Mouse (Mus musculus): ENCODE results near the gene Gjc3. TPM values are rescaled to one million over a fixed set of nuclear protein-coding genes. Genes with fewer than 3 reads are reported as not detected.
A peak's percentile ranks its signal among the peaks of the same experiment; 100 is the strongest.
"Not testable (repeated sequence)": the region's sequence is repeated elsewhere in the genome, so short reads cannot be mapped to it uniquely, and the experiment has no call there.

Gjc3 gene
- total RNA-seq (2015) (not detected in 2 replicates), total RNA-seq (2017) (not detected in 2 replicates)

- no peak for ATAC-seq (replicated peaks; ENCODE audit: poor library complexity)
Measured at GRCm38 (mm10) chr5:137962945-137963344, at the start of gene Gjc3. TSS of gene Gjc3 (minus strand) at chr5:137963098.

- ATAC-seq (replicated peaks; ENCODE audit: poor library complexity) = no peak
Measured at GRCm38 (mm10) chr5:138012382-138012781, 49.5 kb upstream of the Gjc3 start.

- no peak for ATAC-seq (replicated peaks; ENCODE audit: poor library complexity)
Measured at GRCm38 (mm10) chr5:138009437-138009836, 46.5 kb upstream of the Gjc3 start.

GRCm38 (mm10) chr5:137986351-137986750, 23.5 kb upstream of the Gjc3 start:
- no peak for ATAC-seq (replicated peaks; ENCODE audit: poor library complexity)

- ATAC-seq (replicated peaks; ENCODE audit: poor library complexity) = no peak
Measured at GRCm38 (mm10) chr5:137981300-137981699, 18.4 kb upstream of the Gjc3 start, which contains the start of gene Azgp1. TSS of gene Azgp1 (plus strand) at chr5:137981520.

- no peak for ATAC-seq (replicated peaks; ENCODE audit: poor library complexity)
Measured at GRCm38 (mm10) chr5:137979081-137979480, 16.2 kb upstream of the Gjc3 start.

- ATAC-seq (replicated peaks; ENCODE audit: poor library complexity) = no peak
Measured at GRCm38 (mm10) chr5:137977291-137977690, 14.4 kb upstream of the Gjc3 start.

- no peak for ATAC-seq (replicated peaks; ENCODE audit: poor library complexity)
Measured at GRCm38 (mm10) chr5:137975434-137975833, 12.5 kb upstream of the Gjc3 start.

- ATAC-seq (replicated peaks; ENCODE audit: poor library complexity) = no peak
Measured at GRCm38 (mm10) chr5:137974724-137975123, 11.8 kb upstream of the Gjc3 start.

- ATAC-seq (replicated peaks; ENCODE audit: poor library complexity) = peak; percentile 44; the same call in 1 of the 2 replicates
Measured at GRCm38 (mm10) chr5:137973738-137974137, 10.8 kb upstream of the Gjc3 start.

- ATAC-seq (replicated peaks; ENCODE audit: poor library complexity) = peak; percentile 50; the same call in 1 of the 2 replicates
Measured at GRCm38 (mm10) chr5:137973161-137973560, 10.3 kb upstream of the Gjc3 start.

GRCm38 (mm10) chr5:137966492-137966891, 3.6 kb upstream of the Gjc3 start:
- ATAC-seq (replicated peaks; ENCODE audit: poor library complexity) = no peak

GRCm38 (mm10) chr5:137956404-137956803, 6.5 kb downstream of the Gjc3 start:
- no peak for ATAC-seq (replicated peaks; ENCODE audit: poor library complexity)

- ATAC-seq (replicated peaks; ENCODE audit: poor library complexity) = no peak
Measured at GRCm38 (mm10) chr5:137951218-137951617, 11.7 kb downstream of the Gjc3 start.

- ATAC-seq (replicated peaks; ENCODE audit: poor library complexity) = no peak
Measured at GRCm38 (mm10) chr5:137947303-137947702, 15.6 kb downstream of the Gjc3 start.

GRCm38 (mm10) chr5:137943133-137943532, 19.8 kb downstream of the Gjc3 start:
- ATAC-seq (replicated peaks; ENCODE audit: poor library complexity) = no peak

- ATAC-seq (replicated peaks; ENCODE audit: poor library complexity) = no peak
Measured at GRCm38 (mm10) chr5:137940948-137941347, 21.9 kb downstream of the Gjc3 start.

GRCm38 (mm10) chr5:137937238-137937637, 25.7 kb downstream of the Gjc3 start:
- ATAC-seq (replicated peaks; ENCODE audit: poor library complexity) = 0 out of 2 replicates have a peak, but pooled peaks have one; percentile 31

GRCm38 (mm10) chr5:137936486-137936885, 26.4 kb downstream of the Gjc3 start:
- no peak for ATAC-seq (replicated peaks; ENCODE audit: poor library complexity)

GRCm38 (mm10) chr5:137933934-137934333, 29.0 kb downstream of the Gjc3 start:
- ATAC-seq (replicated peaks; ENCODE audit: poor library complexity) = not testable (repeated sequence)

- no peak for ATAC-seq (replicated peaks; ENCODE audit: poor library complexity)
Measured at GRCm38 (mm10) chr5:137928439-137928838, 34.5 kb downstream of the Gjc3 start.

- ATAC-seq (replicated peaks; ENCODE audit: poor library complexity) = no peak
Measured at GRCm38 (mm10) chr5:137922171-137922570, 40.7 kb downstream of the Gjc3 start.

GRCm38 (mm10) chr5:137921532-137921931, 41.4 kb downstream of the Gjc3 start, which contains the start of gene Cyp3a13:
TSS of gene Cyp3a13 (minus strand) at chr5:137921619.
- no peak for ATAC-seq (replicated peaks; ENCODE audit: poor library complexity)

Measured in megakaryocyte progenitor cell, adult 5-6 weeks (primary cell).